Mouse (Mus musculus) cerebellum, adult 2 months (tissue): ENCODE measurements at regions not wholly inside any gene's neighbourhood (a gene's known extent, or its start where the extent isn't known, plus 50 kb on each side); places are given as distances from the start of the nearest gene placed in this dataset.
A peak's percentile ranks its signal among the peaks of the same experiment; 100 is the strongest.
"Not testable (repeated sequence)": the region's sequence is repeated elsewhere in the genome, so short reads cannot be mapped to it uniquely, and the experiment has no call there.

Experiments
- DNase-seq, 2 experiments: peaks; one replicate each; pipeline ENCODE4 v3.0.0; 2021
- H3K27ac ChIP-seq: fragments of 200-500 bp; 2 replicates; pipeline ENCODE4 v1.5.1; 2012; ENCODE audit warnings: low read length, control low read depth, inconsistent platforms; ENCODE audit not compliant: insufficient read depth
- H3K27me3 ChIP-seq: fragments of 200-500 bp; 2 replicates; pipeline ENCODE4 v1.6.1; 2012; ENCODE audit warnings: inconsistent platforms, mild to moderate bottlenecking, low read length, moderate library complexity; ENCODE audit not compliant: control insufficient read depth, insufficient read depth
- H3K4me1 ChIP-seq: fragments of 200-500 bp; 2 replicates; pipeline ENCODE4 v1.6.1; 2011; ENCODE audit warnings: low read length; ENCODE audit not compliant: control insufficient read depth, insufficient read depth
- H3K4me3 ChIP-seq: fragments of 200-500 bp; replicated peaks from 2 replicates; pipeline ENCODE3; 2011; ENCODE audit warnings: mild to moderate bottlenecking, low read depth, low read length, control low read depth; ENCODE audit not compliant: insufficient read depth
- CTCF ChIP-seq: fragments of 200-500 bp; IDR thresholded peaks from 2 replicates; pipeline ENCODE4 v1.5.1; 2011; ENCODE audit warnings: low read depth, mild to moderate bottlenecking, control low read depth, low read length, moderate library complexity, borderline replicate concordance; ENCODE audit not compliant: insufficient read depth
- POLR2A ChIP-seq: fragments of 200-500 bp; IDR thresholded peaks from 2 replicates; pipeline ENCODE4 v1.6.1; 2011; ENCODE audit warnings: low read length, control low read depth, borderline replicate concordance; ENCODE audit not compliant: insufficient read depth
- WGBS: fragments of 180-500 bp; shearing (Covaris S2); methylation state at CpG from one replicate; pipeline ENCODE4 v1.1.7; 2018; 5-methylcytosine and 5-hydroxymethylcytosine counted together

DNA sequence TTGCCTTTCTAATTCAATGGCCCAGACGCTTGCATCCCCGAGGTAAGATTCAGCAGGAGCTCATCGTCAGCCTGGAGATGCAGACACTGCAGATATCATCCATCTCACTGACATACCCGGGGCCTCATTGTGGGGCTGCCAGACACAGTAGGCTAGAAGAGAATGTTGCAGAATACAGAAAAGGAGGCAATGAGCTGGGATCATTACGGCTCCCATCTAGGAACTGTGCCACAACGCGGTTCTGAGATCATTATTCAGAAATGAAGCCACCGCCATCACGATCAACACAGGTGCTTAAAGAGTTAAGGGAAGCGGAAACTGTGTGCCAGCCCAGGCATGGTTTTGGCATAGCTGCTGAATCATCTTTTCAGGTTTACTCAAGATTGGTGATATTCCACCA, 158.1 kb upstream of the Gm11146 start:
- no peak for TF ChIP-seq POLR2A
- no peak for TF ChIP-seq CTCF
- no peaks in the 10 kb centered on the region for H3K27me3 ChIP-seq
- H3K27ac ChIP-seq = no peak overlapping the region
- H3K4me3 ChIP-seq = peak overlapping the region; percentile 46
- no peaks in the 10 kb centered on the region for H3K4me1 ChIP-seq
- 10% methylated on average over 10 of the region's 10 CpGs for WGBS
- peak; percentile 35 to 46 for DNase-seq

- WGBS = 85% methylated on average over 6 of the region's 6 CpGs
- no peak for DNase-seq
- no peak overlapping the region for H3K27ac ChIP-seq
- H3K4me1 ChIP-seq = no peaks in the 10 kb centered on the region
- TF ChIP-seq CTCF = no peak
- H3K4me3 ChIP-seq = no peak overlapping the region
- no peaks in the 10 kb centered on the region for H3K27me3 ChIP-seq
Observed at GRCm38 (mm10) chr16:77754882-77755281, 153.0 kb upstream of the Gm11146 start.

GRCm38 (mm10) chr16:77749474-77749873, 147.6 kb upstream of the Gm11146 start:
- Histone ChIP-seq H3K4me3 (no peak overlapping the region), H3K4me1 (no peaks in the 10 kb centered on the region), H3K27me3 (no peaks in the 10 kb centered on the region), H3K27ac (no peak overlapping the region)
- DNase-seq = no peak
- 66% methylated on average over 2 of the region's 2 CpGs for WGBS
- TF ChIP-seq POLR2A = no peak
- no peak for TF ChIP-seq CTCF

DNA sequence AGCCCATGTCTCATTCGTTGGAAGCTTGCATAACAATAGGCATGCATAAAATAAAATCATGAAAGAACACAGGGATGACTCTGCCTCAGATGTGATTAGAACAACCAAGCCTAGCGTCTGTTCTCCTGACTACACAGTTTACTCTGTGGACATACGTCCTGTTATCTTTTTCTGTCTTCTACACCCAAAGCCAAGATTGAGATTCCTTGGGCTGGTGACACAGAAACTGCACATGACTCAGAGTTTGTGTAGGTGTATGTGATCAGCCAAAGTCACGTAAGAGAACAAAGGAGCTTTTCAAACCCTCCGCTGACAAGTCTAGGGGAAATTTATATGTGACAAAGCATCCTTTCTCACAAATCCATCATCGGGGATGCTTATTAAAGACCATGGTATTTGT, 141.9 kb upstream of the Gm11146 start:
- TF ChIP-seq POLR2A = no peak
- no peak for TF ChIP-seq CTCF
- DNase-seq = no peak

DNA sequence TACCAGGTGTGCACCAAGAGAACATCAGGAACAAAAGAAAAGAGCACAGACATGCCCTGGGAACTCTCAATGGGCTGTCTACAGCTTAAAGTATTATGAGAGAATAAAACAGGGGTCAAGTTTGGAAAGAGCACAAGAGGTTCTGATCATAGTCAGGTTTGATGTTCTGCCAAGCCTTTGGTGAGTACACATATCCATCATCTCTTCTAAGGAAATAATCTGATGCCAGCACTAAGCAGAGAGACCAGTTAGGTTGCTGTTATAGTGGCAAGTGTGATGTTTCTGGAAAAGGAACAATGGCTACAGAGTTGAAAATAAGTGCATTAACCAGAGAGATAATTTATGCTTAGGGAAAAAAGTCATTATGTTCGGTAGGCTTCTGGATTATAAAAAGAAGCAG, 136.9 kb upstream of the Gm11146 start:
- no peak for TF ChIP-seq CTCF
- no peak for TF ChIP-seq POLR2A
- DNase-seq = no peak

More for the DNA sequence above, 141.9 kb upstream of the Gm11146 start:
- Histone ChIP-seq H3K4me3 (no peak overlapping the region), H3K27ac (no peak overlapping the region), H3K4me1 (no peaks in the 10 kb centered on the region), H3K27me3 (no peaks in the 10 kb centered on the region)
- 86% methylated on average over 6 of the region's 6 CpGs for WGBS

DNA sequence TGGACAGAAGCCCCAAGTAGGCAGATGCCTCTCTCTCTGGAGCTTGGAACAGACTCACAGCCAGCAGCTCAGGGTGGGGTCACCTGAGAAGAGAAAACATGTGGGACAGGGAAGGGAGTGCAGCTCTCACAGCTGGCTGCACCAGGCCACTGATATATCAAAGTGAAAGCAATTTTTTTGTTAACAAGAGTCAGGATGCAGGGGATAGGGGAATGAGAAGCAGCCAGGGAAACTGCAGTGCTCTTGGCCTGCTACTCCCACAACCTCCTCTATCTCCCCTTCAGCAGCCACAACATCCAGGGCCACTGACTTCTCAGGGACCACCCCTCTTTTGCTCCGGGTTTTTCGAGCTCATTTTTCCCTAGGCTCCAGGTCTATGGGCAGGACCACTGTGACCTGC, 117.5 kb upstream of the Gm11146 start:
- 77% methylated on average over 2 of the region's 2 CpGs for WGBS
- H3K27ac ChIP-seq = no peak overlapping the region

More for the DNA sequence above, 136.9 kb upstream of the Gm11146 start:
- H3K27me3 ChIP-seq = no peaks in the 10 kb centered on the region
- H3K4me1 ChIP-seq = no peaks in the 10 kb centered on the region
- H3K4me3 ChIP-seq = no peak overlapping the region
- no peak overlapping the region for H3K27ac ChIP-seq
- 78% methylated on average over 1 of the region's 1 CpGs for WGBS

DNA sequence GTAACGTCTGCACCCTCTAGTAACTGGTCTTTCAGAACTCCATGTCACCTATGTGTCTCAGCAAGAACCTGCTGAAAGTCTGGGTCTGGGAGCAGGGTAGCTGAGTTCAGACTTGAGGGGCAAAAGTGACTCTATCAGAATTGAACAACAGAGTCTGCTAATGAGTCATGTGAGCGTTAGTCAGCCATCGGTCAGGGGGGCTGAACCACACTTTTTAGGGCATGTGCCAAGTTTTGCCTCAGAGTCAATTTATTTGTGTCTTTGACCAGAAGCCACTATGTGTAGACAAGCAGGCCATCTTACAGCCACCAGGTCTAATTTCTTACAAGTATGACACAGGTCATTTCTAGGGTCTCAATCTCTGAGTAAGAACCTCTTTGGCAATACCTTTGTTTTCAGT, 115.9 kb upstream of the Gm11146 start:
- 71% methylated on average over 3 of the region's 3 CpGs for WGBS
- H3K4me3 ChIP-seq = not testable (repeated sequence)

More for the DNA sequence above, 117.5 kb upstream of the Gm11146 start:
- H3K4me1 ChIP-seq = no peaks in the 10 kb centered on the region
- no peak for TF ChIP-seq CTCF
- no peak for TF ChIP-seq POLR2A
- H3K27me3 ChIP-seq = no peaks in the 10 kb centered on the region
- H3K4me3 ChIP-seq = no peak overlapping the region
- no peak for DNase-seq

GRCm38 (mm10) chr16:77704726-77705125, 102.8 kb upstream of the Gm11146 start:
- Histone ChIP-seq H3K4me3 (no peak overlapping the region), H3K27ac (no peak overlapping the region), H3K4me1 (no peaks in the 10 kb centered on the region), H3K27me3 (no peaks in the 10 kb centered on the region)
- TF ChIP-seq CTCF = no peak
- TF ChIP-seq POLR2A = no peak
- WGBS = 54% methylated on average over 6 of the region's 6 CpGs
- DNase-seq = peak in 1 of 2 experiments; percentile 32

More for the DNA sequence above, 115.9 kb upstream of the Gm11146 start:
- not testable (repeated sequence) for H3K27ac ChIP-seq, H3K27me3 ChIP-seq, DNase-seq, H3K4me1 ChIP-seq

DNA sequence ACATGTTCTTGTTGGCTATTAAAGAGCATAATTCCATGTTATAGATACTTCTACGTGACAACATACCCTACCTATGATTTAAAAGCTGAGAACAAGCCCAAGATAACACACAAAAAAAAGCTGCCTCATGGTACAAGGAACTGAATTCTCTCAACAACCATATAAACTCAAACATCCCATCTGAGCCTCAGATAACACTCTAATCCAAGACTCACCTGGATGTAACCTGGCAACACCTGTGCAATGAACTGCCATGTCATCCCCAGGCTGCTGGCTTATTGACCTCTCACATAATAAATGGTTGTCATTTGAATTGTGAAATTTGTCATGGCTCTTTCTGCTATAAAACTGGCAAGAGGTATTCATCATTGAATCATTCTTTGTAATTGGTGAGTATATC, 93.5 kb upstream of the Gm11146 start:
- Histone ChIP-seq H3K27me3 (no peaks in the 10 kb centered on the region), H3K4me3 (no peak overlapping the region), H3K27ac (no peak overlapping the region), H3K4me1 (no peaks in the 10 kb centered on the region)
- TF ChIP-seq POLR2A (no peak), CTCF (no peak)
- no peak for DNase-seq
- WGBS = 96% methylated on average over 1 of the region's 1 CpGs
